Mouse (Mus musculus): Measurements from ENCODE around the gene Cdan1. TPM values are rescaled to one million over a fixed set of nuclear protein-coding genes. Genes with fewer than 3 reads are reported as not detected.
A peak's percentile ranks its signal among the peaks of the same experiment; 100 is the strongest.

Cdan1 gene
- polyA plus RNA-seq, 1 experiment from 2014 or later, result 3.2 TPM

DNA sequence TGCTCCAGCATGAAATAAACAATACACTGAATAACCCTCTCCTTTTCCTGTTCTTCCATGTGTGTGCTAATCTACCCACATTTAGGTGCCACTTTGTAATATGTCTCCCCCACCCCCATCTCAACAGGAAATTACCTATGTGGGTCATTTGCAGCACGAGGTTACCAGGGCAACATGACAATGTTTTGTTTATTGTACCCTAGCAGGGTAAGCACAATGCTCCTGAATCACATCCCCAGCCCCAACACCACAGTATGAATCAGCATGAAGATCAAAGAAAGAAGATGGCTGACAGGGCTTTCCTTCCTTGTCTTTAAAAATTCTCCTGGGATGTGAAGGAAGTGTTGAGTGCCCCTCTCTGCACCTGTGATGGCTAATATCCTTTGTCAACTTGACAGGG, 2.7 kb upstream of the Cdan1 start:
- Histone ChIP-seq H3K27me3 (no peaks in the 10 kb centered on the region), H3K4me3 (replicated peaks) (no peak overlapping the region), H3K36me3 (replicated peaks) (no peaks in the 10 kb centered on the region), H3K9me3 (replicated peaks) (no peaks in the 10 kb centered on the region), H3K27ac (replicated peaks) (no peak overlapping the region), H3K4me2 (no peak overlapping the region), H3K4me1 (replicated peaks) (peaks cover 19% of the 10 kb centered on the region), H3K9ac (no peak overlapping the region)
- 19% methylated on average over 1 of the region's 1 CpGs for WGBS (ENCODE audit: insufficient replicate concordance)
- no peak for ATAC-seq (ENCODE audit: insufficient read depth)

DNA sequence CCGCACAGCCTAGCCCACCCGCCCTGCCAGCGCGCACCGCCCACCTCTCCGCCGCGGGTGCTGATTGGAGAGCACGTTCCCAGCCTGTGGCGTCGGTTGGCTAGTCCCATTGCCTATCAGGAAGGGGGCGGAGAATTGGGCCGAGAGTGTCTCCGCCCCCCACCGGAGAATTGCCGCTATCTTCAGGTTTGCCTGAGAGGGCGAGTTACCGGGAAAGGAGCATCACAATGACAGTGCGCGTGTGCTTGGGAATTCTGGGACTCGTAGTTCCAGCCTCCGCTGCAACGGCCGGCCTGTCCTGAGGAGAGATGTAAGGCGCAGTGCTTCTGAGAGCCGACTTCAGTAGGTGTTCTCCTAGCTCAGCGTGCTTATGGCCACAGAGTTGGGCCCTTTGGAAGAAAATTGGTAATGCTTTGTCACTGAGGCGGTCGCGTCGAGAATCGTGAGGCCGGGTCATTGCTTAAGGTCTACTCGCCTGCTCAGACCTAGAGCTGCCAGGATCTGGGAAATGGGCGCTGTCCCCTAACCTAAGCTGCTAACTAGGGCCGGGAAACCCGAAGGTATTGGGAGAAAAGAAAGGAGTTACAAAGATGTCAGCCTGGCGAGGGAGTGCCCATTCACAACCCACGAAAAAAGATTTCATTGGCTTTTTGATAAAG, 625 bp upstream of the Cdan1 start, which contains the start of gene Ttbk2:
TSS of gene Ttbk2 (minus strand) at position 181 of the 659 bp plus-strand sequence.
- under 1% methylated on average over 39 of the region's 39 CpGs for WGBS (ENCODE audit: insufficient replicate concordance)
- Histone ChIP-seq H3K27me3 (no peaks in the 10 kb centered on the region), H3K36me3 (replicated peaks) (no peaks in the 10 kb centered on the region), H3K4me3 (replicated peaks) (peak within 1 kb of the TSS; percentile 96), H3K4me2 (peak within 1 kb of the TSS; percentile 93), H3K9me3 (replicated peaks) (no peaks in the 10 kb centered on the region), H3K27ac (replicated peaks) (peak within 1 kb of the TSS; percentile 69), H3K9ac (peak within 1 kb of the TSS; percentile 86), H3K4me1 (replicated peaks) (peaks cover 20% of the 10 kb centered on the region)
- peak; percentile 100 for ATAC-seq (ENCODE audit: insufficient read depth)

DNA sequence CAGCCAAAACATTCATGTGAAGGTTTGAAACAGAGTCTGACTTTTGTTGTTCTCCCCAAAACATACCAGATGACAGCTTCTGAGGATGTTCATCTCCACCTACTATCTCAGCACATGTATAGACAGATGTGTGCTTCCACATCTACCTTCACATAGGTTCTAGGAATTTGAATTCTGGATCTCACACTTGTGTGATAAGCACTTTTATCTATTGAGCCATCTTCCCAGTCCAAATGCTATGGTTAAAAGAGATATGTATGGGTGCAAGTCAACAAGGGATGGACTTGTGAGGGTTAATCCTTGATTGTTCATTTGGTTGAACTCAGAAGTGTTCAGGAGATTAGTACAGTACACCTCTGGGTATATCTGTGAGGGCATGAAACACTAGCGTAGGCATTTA, 4.6 kb downstream of the Cdan1 start:
- ATAC-seq (ENCODE audit: insufficient read depth), result no peak
- no peaks in the 10 kb centered on the region for H3K36me3 ChIP-seq (replicated peaks)
- WGBS (ENCODE audit: insufficient replicate concordance), result 67% methylated on average over 1 of the region's 1 CpGs
- no peak overlapping the region for H3K4me2 ChIP-seq
- peaks cover 14% of the 10 kb centered on the region for H3K4me1 ChIP-seq (replicated peaks)
- no peak overlapping the region for H3K9ac ChIP-seq
- H3K4me3 ChIP-seq (replicated peaks), result no peak overlapping the region
- H3K27ac ChIP-seq (replicated peaks), result no peak overlapping the region
- H3K27me3 ChIP-seq, result no peaks in the 10 kb centered on the region
- H3K9me3 ChIP-seq (replicated peaks), result no peaks in the 10 kb centered on the region

DNA sequence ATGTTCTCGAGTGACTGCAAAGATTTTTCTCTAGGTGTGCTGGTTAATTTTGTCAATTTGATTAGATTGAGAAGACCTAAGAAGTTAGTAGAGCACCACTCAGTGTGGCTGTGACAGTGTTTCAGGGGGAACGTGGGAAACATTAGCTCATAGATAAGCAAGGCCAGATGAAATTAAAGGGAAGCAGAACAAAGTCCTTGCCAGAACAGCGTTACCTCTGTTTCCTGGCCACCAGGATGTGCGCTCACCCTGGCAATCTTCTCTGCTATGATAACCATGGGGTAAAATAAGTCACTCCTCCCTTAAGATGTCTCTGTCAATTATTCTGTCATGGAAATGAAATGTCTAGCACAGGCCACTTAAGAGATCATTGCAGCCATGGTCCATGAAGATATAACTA, 5.9 kb downstream of the Cdan1 start:
- Histone ChIP-seq H3K9ac (no peak overlapping the region), H3K36me3 (replicated peaks) (no peaks in the 10 kb centered on the region), H3K9me3 (replicated peaks) (no peaks in the 10 kb centered on the region), H3K4me2 (no peak overlapping the region), H3K27me3 (no peaks in the 10 kb centered on the region), H3K27ac (replicated peaks) (no peak overlapping the region), H3K4me1 (replicated peaks) (peaks cover 5% of the 10 kb centered on the region), H3K4me3 (replicated peaks) (no peak overlapping the region)
- no peak for ATAC-seq (ENCODE audit: insufficient read depth)
- 22% methylated on average over 4 of the region's 4 CpGs for whole genome bisulfite sequencing (ENCODE audit: insufficient replicate concordance)

DNA sequence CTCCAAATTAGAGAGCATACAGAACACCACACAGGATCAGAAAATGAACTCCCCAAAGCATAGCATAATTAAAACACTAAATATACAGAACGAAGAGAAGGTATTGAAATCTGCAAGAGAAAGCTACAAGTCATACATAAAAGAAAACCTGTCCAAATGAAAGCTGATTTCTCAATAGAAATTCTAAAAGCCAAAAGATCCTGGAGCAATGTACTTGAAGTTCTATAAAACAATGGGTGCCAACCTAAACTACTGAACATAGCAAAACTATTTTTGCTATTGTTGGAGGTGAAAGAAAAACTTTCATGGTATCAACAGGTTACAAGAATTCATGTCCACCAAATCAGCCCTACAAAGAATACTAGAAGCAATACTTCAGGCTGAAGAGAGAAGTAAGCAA, 8.7 kb downstream of the Cdan1 start:
- Histone ChIP-seq H3K4me2 (no peak overlapping the region), H3K9me3 (replicated peaks) (no peaks in the 10 kb centered on the region), H3K36me3 (replicated peaks) (no peaks in the 10 kb centered on the region), H3K27me3 (no peaks in the 10 kb centered on the region), H3K4me1 (replicated peaks) (peaks cover 4% of the 10 kb centered on the region; the same call in 1 of the 2 replicates), H3K4me3 (replicated peaks) (no peak overlapping the region), H3K9ac (no peak overlapping the region), H3K27ac (replicated peaks) (no peak overlapping the region)
- ATAC-seq (ENCODE audit: insufficient read depth), result no peak
- WGBS (ENCODE audit: insufficient replicate concordance), result 56% methylated on average over 1 of the region's 1 CpGs

DNA sequence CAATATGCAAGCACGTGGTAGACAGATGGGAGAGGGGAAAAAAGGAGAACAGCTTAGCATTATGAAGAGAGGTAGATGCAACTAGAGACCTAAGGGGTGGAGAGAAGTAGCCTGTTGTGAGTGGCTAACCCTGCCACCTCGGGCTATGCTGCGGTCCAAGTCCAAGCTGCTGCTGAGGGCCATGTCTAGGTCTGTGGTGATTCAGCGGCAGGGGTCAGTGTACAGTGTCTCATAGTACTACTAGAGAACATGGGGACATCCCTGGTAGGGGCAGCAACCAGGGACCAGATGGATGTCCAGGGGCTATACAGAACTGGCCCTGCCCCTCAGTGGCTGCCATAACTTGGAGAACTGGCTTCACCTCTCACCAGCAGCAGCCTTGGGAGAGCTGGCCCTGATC, 14.8 kb downstream of the Cdan1 start:
- H3K9me3 ChIP-seq (replicated peaks), result no peaks in the 10 kb centered on the region

DNA sequence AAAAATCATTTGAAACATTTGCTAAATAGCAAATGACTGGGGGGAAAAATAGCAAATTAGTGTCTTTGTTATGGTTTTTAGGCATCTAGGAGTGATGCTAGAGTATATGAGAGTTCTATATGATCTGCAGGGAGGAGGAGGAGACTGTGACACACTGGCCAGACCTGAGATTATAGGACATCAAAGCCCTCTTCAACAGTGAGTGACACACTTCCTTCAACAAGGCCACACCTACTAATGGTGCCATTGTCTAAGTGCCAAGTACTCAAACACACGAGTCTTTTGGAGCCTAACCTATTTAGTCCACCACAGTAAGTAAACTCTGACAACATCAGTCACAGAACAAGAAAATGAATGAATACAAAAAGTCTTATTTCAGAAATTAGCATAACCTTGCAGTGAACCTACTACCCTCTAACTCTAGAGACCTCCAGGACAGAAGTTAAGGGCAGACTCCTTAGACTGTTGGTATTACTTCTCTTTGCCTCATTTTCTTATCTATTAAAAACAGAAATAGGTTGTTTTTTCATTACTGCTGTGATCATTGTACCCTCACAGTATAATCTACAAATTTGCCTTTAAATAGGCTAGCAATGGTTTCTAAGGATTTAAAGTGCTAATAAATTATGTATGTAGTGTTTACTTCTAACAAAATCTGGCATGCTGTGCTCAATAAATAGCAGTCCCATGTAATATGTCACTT, 22.8 kb downstream of the Cdan1 start:
- ATAC-seq (ENCODE audit: insufficient read depth), result no peak
- Histone ChIP-seq H3K27me3 (no peaks in the 10 kb centered on the region), H3K4me3 (replicated peaks) (no peak overlapping the region), H3K4me1 (replicated peaks) (no peaks in the 10 kb centered on the region; the same call in 1 of the 2 replicates), H3K36me3 (replicated peaks) (no peaks in the 10 kb centered on the region), H3K9ac (no peak overlapping the region), H3K27ac (replicated peaks) (no peak overlapping the region), H3K9me3 (replicated peaks) (no peaks in the 10 kb centered on the region), H3K4me2 (no peak overlapping the region)
- 23% methylated on average over 1 of the region's 1 CpGs for WGBS (ENCODE audit: insufficient replicate concordance)

More for the DNA sequence above, 14.8 kb downstream of the Cdan1 start:
- Histone ChIP-seq H3K4me3 (replicated peaks) (no peak overlapping the region), H3K9ac (no peak overlapping the region), H3K4me1 (replicated peaks) (no peaks in the 10 kb centered on the region), H3K27me3 (no peaks in the 10 kb centered on the region), H3K27ac (replicated peaks) (no peak overlapping the region), H3K36me3 (replicated peaks) (no peaks in the 10 kb centered on the region), H3K4me2 (no peak overlapping the region)
- WGBS (ENCODE audit: insufficient replicate concordance), result 65% methylated on average over 4 of the region's 4 CpGs
- no peak for ATAC-seq (ENCODE audit: insufficient read depth)

DNA sequence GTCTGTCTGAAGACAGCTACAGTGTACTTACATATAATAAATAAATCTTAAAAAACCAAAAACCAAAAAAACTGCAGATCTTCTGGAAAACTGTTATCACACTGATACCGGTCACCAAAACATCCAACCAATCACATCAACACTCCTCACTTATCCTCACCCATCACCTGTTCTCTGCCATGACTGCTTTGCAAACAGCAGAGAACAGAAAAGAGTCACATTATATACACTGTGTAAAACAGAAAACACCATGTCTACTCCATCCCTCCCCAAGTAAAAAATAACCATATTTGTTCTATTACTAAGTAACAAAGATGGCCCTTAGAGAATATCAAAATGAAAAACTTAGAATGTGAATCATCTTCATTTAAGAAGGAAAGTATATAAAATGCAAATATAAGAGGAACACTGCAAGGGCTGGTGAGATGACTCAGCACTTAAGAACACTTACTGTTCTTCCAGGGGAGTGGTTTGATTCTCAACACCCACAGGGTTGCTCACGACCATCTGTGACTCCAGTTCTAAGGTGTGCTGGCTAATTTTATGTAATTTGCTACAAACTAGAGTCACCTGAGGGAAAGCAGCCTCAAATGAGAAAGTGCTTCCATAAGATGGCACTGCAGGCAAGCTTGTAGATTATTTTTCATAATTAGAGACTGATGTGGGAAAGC, 79.5 kb downstream of the Cdan1 start:
- 40% methylated on average over 2 of the region's 2 CpGs for WGBS (ENCODE audit: insufficient replicate concordance)
- H3K9me3 ChIP-seq (replicated peaks), result no peaks in the 10 kb centered on the region
- H3K27ac ChIP-seq (replicated peaks), result no peak overlapping the region
- H3K36me3 ChIP-seq (replicated peaks), result no peaks in the 10 kb centered on the region
- H3K27me3 ChIP-seq, result no peaks in the 10 kb centered on the region
- H3K9ac ChIP-seq, result no peak overlapping the region
- H3K4me3 ChIP-seq (replicated peaks), result no peak overlapping the region
- no peak overlapping the region for H3K4me2 ChIP-seq
- no peaks in the 10 kb centered on the region; the same call in 1 of the 2 replicates for H3K4me1 ChIP-seq (replicated peaks)
- no peak for ATAC-seq (ENCODE audit: insufficient read depth)

DNA sequence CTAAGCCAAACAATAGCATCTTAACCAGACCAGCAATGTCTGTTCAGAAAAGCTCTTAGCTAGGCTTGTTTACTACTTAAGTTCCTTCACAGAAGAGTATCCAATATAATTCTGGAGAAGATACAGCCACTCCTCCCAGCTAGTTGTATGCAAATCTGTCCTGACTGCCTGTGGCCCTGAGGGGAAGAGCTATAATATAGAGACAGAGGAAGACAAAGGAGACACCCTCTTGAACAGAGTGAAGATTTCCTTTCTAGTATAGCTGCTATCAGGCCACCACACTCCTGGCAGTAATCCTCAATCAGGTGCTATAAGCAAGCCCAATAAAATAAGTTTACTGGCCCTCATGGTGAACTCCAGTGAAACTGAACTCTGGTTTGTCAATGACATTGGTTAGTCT, 88.0 kb downstream of the Cdan1 start:
- Histone ChIP-seq H3K4me2 (no peak overlapping the region), H3K36me3 (replicated peaks) (no peaks in the 10 kb centered on the region), H3K27me3 (no peaks in the 10 kb centered on the region), H3K4me3 (replicated peaks) (no peak overlapping the region), H3K9me3 (replicated peaks) (no peaks in the 10 kb centered on the region), H3K27ac (replicated peaks) (no peak overlapping the region), H3K9ac (no peak overlapping the region), H3K4me1 (replicated peaks) (no peaks in the 10 kb centered on the region)
- no peak for ATAC-seq (ENCODE audit: insufficient read depth)

DNA sequence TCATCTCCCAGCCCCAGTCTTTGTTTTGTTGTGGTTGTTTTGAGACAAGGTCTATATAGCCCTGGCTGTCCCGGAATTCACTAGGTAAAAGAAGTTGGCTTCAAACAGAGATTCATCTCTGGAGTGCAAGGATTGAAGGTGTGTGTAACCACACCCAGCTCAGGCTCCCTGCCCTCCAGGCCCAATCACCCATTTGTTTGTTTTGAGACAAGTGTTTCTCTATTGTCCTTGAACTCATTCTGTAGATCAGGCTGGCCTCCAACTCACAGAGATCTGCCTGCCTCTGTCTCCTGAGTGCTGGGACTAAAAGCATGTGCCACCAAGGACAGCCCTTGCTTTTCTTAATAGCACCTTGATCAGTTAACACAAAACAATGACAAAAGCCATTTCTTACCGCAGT, 101.9 kb downstream of the Cdan1 start:
- no peak overlapping the region for H3K4me2 ChIP-seq
- no peak overlapping the region for H3K9ac ChIP-seq
- no peak for ATAC-seq (ENCODE audit: insufficient read depth)
- no peaks in the 10 kb centered on the region for H3K4me1 ChIP-seq (replicated peaks)
- 79% methylated on average over 2 of the region's 2 CpGs for WGBS (ENCODE audit: insufficient replicate concordance)
- H3K4me3 ChIP-seq (replicated peaks), result no peak overlapping the region
- no peaks in the 10 kb centered on the region for H3K9me3 ChIP-seq (replicated peaks)
- H3K27ac ChIP-seq (replicated peaks), result no peak overlapping the region
- H3K27me3 ChIP-seq, result no peaks in the 10 kb centered on the region
- no peaks in the 10 kb centered on the region for H3K36me3 ChIP-seq (replicated peaks)

DNA sequence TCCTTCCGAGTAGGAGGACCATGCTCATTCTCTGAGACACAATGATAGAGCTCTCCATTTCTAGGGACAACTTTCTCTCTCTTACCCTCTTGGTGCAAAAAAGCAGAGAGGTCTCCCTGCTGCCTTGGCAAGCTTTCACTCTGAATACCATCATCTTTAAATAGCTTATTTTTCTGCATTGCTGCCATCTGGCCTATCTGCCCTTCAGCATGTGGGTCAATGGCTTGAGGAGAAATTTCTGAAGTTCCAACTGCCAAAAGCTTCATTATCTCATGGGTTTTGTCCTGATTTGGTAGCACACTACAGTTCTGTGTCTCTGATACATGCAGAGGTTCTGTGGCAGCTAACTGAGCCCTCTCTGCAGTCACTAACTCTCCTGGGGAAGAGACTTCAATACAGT, 104.4 kb downstream of the Cdan1 start:
- Histone ChIP-seq H3K4me3 (replicated peaks) (no peak overlapping the region), H3K9me3 (replicated peaks) (no peaks in the 10 kb centered on the region), H3K9ac (no peak overlapping the region), H3K36me3 (replicated peaks) (no peaks in the 10 kb centered on the region), H3K4me1 (replicated peaks) (no peaks in the 10 kb centered on the region), H3K27ac (replicated peaks) (no peak overlapping the region), H3K4me2 (no peak overlapping the region), H3K27me3 (no peaks in the 10 kb centered on the region)
- ATAC-seq (ENCODE audit: insufficient read depth), result no peak
- 75% methylated on average over 1 of the region's 1 CpGs for WGBS (ENCODE audit: insufficient replicate concordance)
